Mouse (Mus musculus): ENCODE data around the gene Fras1. TPM values are rescaled to one million over a fixed set of nuclear protein-coding genes. Genes with fewer than 3 reads are reported as not detected.

The Fras1 gene
- polyA plus RNA-seq, 1 experiment from 2014 or later = 8.6 TPM

- WGBS = 89% methylated on average over 9 of the region's 9 CpGs
- no peak for ATAC-seq (ENCODE audit: low read depth)
Observed at GRCm38 (mm10) chr5:96521541-96521940, 147.8 kb downstream of the Fras1 start.

GRCm38 (mm10) chr5:96522909-96523409 is 149.2 kb downstream of the Fras1 start:
- no peak overlapping the region for H3K27ac ChIP-seq (ENCODE audit: low read depth, low read length)
- H3K36me3 ChIP-seq (ENCODE audit: control insufficient read depth, insufficient read depth, low read length) = no peaks in the 10 kb centered on the region
- H3K9ac ChIP-seq (replicated peaks; ENCODE audit: low read depth, low read length) = no peak overlapping the region
- no peaks in the 10 kb centered on the region for H3K4me1 ChIP-seq (ENCODE audit: control insufficient read depth, insufficient read depth, low read length)
- no peak for ATAC-seq (ENCODE audit: low read depth)
- no peaks in the 10 kb centered on the region for H3K9me3 ChIP-seq (ENCODE audit: control insufficient read depth, low read length)
- H3K27me3 ChIP-seq (ENCODE audit: control insufficient read depth, insufficient read depth, low read length) = no peaks in the 10 kb centered on the region
- no peak overlapping the region for H3K4me2 ChIP-seq (ENCODE audit: low read depth, low read length)
- WGBS = 80% methylated on average over 5 of the region's 5 CpGs
- no peak overlapping the region for H3K4me3 ChIP-seq (ENCODE audit: low read depth, low read length)

More at GRCm38 (mm10) chr5:96521541-96521940, 147.8 kb downstream of the Fras1 start:
- Histone ChIP-seq H3K36me3 (ENCODE audit: control insufficient read depth, insufficient read depth, low read length) (no peaks in the 10 kb centered on the region), H3K9ac (replicated peaks; ENCODE audit: low read depth, low read length) (no peak overlapping the region), H3K27me3 (ENCODE audit: control insufficient read depth, insufficient read depth, low read length) (no peaks in the 10 kb centered on the region), H3K9me3 (ENCODE audit: control insufficient read depth, low read length) (no peaks in the 10 kb centered on the region), H3K27ac (ENCODE audit: low read depth, low read length) (no peak overlapping the region), H3K4me3 (ENCODE audit: low read depth, low read length) (no peak overlapping the region), H3K4me1 (ENCODE audit: control insufficient read depth, insufficient read depth, low read length) (no peaks in the 10 kb centered on the region), H3K4me2 (ENCODE audit: low read depth, low read length) (no peak overlapping the region)

GRCm38 (mm10) chr5:96528296-96528695 is 154.5 kb downstream of the Fras1 start:
- WGBS = 38% methylated on average over 7 of the region's 7 CpGs
- H3K4me1 ChIP-seq (ENCODE audit: control insufficient read depth, insufficient read depth, low read length) = no peaks in the 10 kb centered on the region
- no peak overlapping the region for H3K4me2 ChIP-seq (ENCODE audit: low read depth, low read length)
- H3K27me3 ChIP-seq (ENCODE audit: control insufficient read depth, insufficient read depth, low read length) = no peaks in the 10 kb centered on the region
- ATAC-seq (ENCODE audit: low read depth) = no peak
- no peaks in the 10 kb centered on the region for H3K36me3 ChIP-seq (ENCODE audit: control insufficient read depth, insufficient read depth, low read length)
- H3K27ac ChIP-seq (ENCODE audit: low read depth, low read length) = no peak overlapping the region
- no peaks in the 10 kb centered on the region for H3K9me3 ChIP-seq (ENCODE audit: control insufficient read depth, low read length)
- no peak overlapping the region for H3K9ac ChIP-seq (replicated peaks; ENCODE audit: low read depth, low read length)
- no peak overlapping the region for H3K4me3 ChIP-seq (ENCODE audit: low read depth, low read length)

- ATAC-seq (ENCODE audit: low read depth) = no peak
- no peak overlapping the region for H3K27ac ChIP-seq (ENCODE audit: low read depth, low read length)
- H3K4me2 ChIP-seq (ENCODE audit: low read depth, low read length) = no peak overlapping the region
- 87% methylated on average over 3 of the region's 3 CpGs for WGBS
- H3K9ac ChIP-seq (replicated peaks; ENCODE audit: low read depth, low read length) = no peak overlapping the region
- H3K4me3 ChIP-seq (ENCODE audit: low read depth, low read length) = no peak overlapping the region
- H3K4me1 ChIP-seq (ENCODE audit: control insufficient read depth, insufficient read depth, low read length) = no peaks in the 10 kb centered on the region
- no peaks in the 10 kb centered on the region for H3K27me3 ChIP-seq (ENCODE audit: control insufficient read depth, insufficient read depth, low read length)
- no peaks in the 10 kb centered on the region for H3K9me3 ChIP-seq (ENCODE audit: control insufficient read depth, low read length)
- H3K36me3 ChIP-seq (ENCODE audit: control insufficient read depth, insufficient read depth, low read length) = no peaks in the 10 kb centered on the region
Observed at GRCm38 (mm10) chr5:96530516-96530915, 156.8 kb downstream of the Fras1 start.

- H3K4me1 ChIP-seq (ENCODE audit: control insufficient read depth, insufficient read depth, low read length) = no peaks in the 10 kb centered on the region
- no peak overlapping the region for H3K4me2 ChIP-seq (ENCODE audit: low read depth, low read length)
- H3K9ac ChIP-seq (replicated peaks; ENCODE audit: low read depth, low read length) = no peak overlapping the region
- H3K27ac ChIP-seq (ENCODE audit: low read depth, low read length) = no peak overlapping the region
- no peaks in the 10 kb centered on the region for H3K36me3 ChIP-seq (ENCODE audit: control insufficient read depth, insufficient read depth, low read length)
- ATAC-seq (ENCODE audit: low read depth) = no peak
- H3K9me3 ChIP-seq (ENCODE audit: control insufficient read depth, low read length) = no peaks in the 10 kb centered on the region
- H3K4me3 ChIP-seq (ENCODE audit: low read depth, low read length) = no peak overlapping the region
- H3K27me3 ChIP-seq (ENCODE audit: control insufficient read depth, insufficient read depth, low read length) = no peaks in the 10 kb centered on the region
Observed at GRCm38 (mm10) chr5:96531962-96532361, 158.2 kb downstream of the Fras1 start.

GRCm38 (mm10) chr5:96536527-96536926 is 162.8 kb downstream of the Fras1 start:
- no peaks in the 10 kb centered on the region for H3K4me1 ChIP-seq (ENCODE audit: control insufficient read depth, insufficient read depth, low read length)
- no peak overlapping the region for H3K4me3 ChIP-seq (ENCODE audit: low read depth, low read length)
- H3K36me3 ChIP-seq (ENCODE audit: control insufficient read depth, insufficient read depth, low read length) = no peaks in the 10 kb centered on the region
- H3K27me3 ChIP-seq (ENCODE audit: control insufficient read depth, insufficient read depth, low read length) = no peaks in the 10 kb centered on the region
- H3K27ac ChIP-seq (ENCODE audit: low read depth, low read length) = no peak overlapping the region
- ATAC-seq (ENCODE audit: low read depth) = no peak
- H3K9ac ChIP-seq (replicated peaks; ENCODE audit: low read depth, low read length) = no peak overlapping the region
- no peaks in the 10 kb centered on the region for H3K9me3 ChIP-seq (ENCODE audit: control insufficient read depth, low read length)
- no peak overlapping the region for H3K4me2 ChIP-seq (ENCODE audit: low read depth, low read length)
- WGBS = 77% methylated on average over 3 of the region's 3 CpGs

- Histone ChIP-seq H3K36me3 (ENCODE audit: control insufficient read depth, insufficient read depth, low read length) (no peaks in the 10 kb centered on the region), H3K4me3 (ENCODE audit: low read depth, low read length) (no peak overlapping the region), H3K9ac (replicated peaks; ENCODE audit: low read depth, low read length) (no peak overlapping the region), H3K27me3 (ENCODE audit: control insufficient read depth, insufficient read depth, low read length) (no peaks in the 10 kb centered on the region), H3K4me2 (ENCODE audit: low read depth, low read length) (no peak overlapping the region), H3K9me3 (ENCODE audit: control insufficient read depth, low read length) (no peaks in the 10 kb centered on the region), H3K4me1 (ENCODE audit: control insufficient read depth, insufficient read depth, low read length) (no peaks in the 10 kb centered on the region), H3K27ac (ENCODE audit: low read depth, low read length) (no peak overlapping the region)
- WGBS = 94% methylated on average over 7 of the region's 7 CpGs
- ATAC-seq (ENCODE audit: low read depth) = no peak
Observed at GRCm38 (mm10) chr5:96536937-96537336, 163.2 kb downstream of the Fras1 start.

GRCm38 (mm10) chr5:96544112-96544511 is 170.4 kb downstream of the Fras1 start:
- H3K27ac ChIP-seq (ENCODE audit: low read depth, low read length) = no peak overlapping the region
- no peak for ATAC-seq (ENCODE audit: low read depth)
- H3K4me1 ChIP-seq (ENCODE audit: control insufficient read depth, insufficient read depth, low read length) = no peaks in the 10 kb centered on the region
- H3K4me3 ChIP-seq (ENCODE audit: low read depth, low read length) = no peak overlapping the region
- no peak overlapping the region for H3K9ac ChIP-seq (replicated peaks; ENCODE audit: low read depth, low read length)
- H3K36me3 ChIP-seq (ENCODE audit: control insufficient read depth, insufficient read depth, low read length) = no peaks in the 10 kb centered on the region
- H3K27me3 ChIP-seq (ENCODE audit: control insufficient read depth, insufficient read depth, low read length) = no peaks in the 10 kb centered on the region
- 96% methylated on average over 4 of the region's 4 CpGs for WGBS
- no peak overlapping the region for H3K4me2 ChIP-seq (ENCODE audit: low read depth, low read length)
- H3K9me3 ChIP-seq (ENCODE audit: control insufficient read depth, low read length) = no peaks in the 10 kb centered on the region

- no peak overlapping the region for H3K4me2 ChIP-seq (ENCODE audit: low read depth, low read length)
- H3K36me3 ChIP-seq (ENCODE audit: control insufficient read depth, insufficient read depth, low read length) = no peaks in the 10 kb centered on the region
- no peak overlapping the region for H3K9ac ChIP-seq (replicated peaks; ENCODE audit: low read depth, low read length)
- no peak overlapping the region for H3K4me3 ChIP-seq (ENCODE audit: low read depth, low read length)
- no peak for ATAC-seq (ENCODE audit: low read depth)
- WGBS = 79% methylated on average over 5 of the region's 5 CpGs
- no peaks in the 10 kb centered on the region for H3K27me3 ChIP-seq (ENCODE audit: control insufficient read depth, insufficient read depth, low read length)
- no peak overlapping the region for H3K27ac ChIP-seq (ENCODE audit: low read depth, low read length)
- no peaks in the 10 kb centered on the region for H3K4me1 ChIP-seq (ENCODE audit: control insufficient read depth, insufficient read depth, low read length)
- no peaks in the 10 kb centered on the region for H3K9me3 ChIP-seq (ENCODE audit: control insufficient read depth, low read length)
Observed at GRCm38 (mm10) chr5:96545994-96546393, 172.2 kb downstream of the Fras1 start.
